Mouse (Mus musculus) ES-E14 (cell line): Measurements from ENCODE around the gene Arhgef10l.

ENCODE experiments used
- CHD2 ChIP-seq: IDR thresholded peaks from 2 replicates; pipeline ENCODE4 v1.6.1; 2014; ENCODE audit warnings: mild to moderate bottlenecking, low read depth, low read length, inconsistent platforms
- HCFC1 ChIP-seq: IDR thresholded peaks from 2 replicates; pipeline ENCODE4 v1.6.1; 2012; ENCODE audit warnings: low read length, inconsistent platforms, borderline replicate concordance; ENCODE audit not compliant: insufficient read depth
- ZNF384 ChIP-seq: IDR thresholded peaks from 2 replicates; pipeline ENCODE4 v1.6.1; 2012; ENCODE audit warnings: low read depth, low read length, inconsistent platforms

GRCm38 (mm10) chr4:140592990-140593770 is 72.6 kb downstream of the Arhgef10l start:
- no peak for TF ChIP-seq HCFC1
- no peak for TF ChIP-seq ZNF384
- TF ChIP-seq CHD2, result no peak
